Mouse (Mus musculus): Measurements from ENCODE around the gene Defb35. TPM values are rescaled to one million over a fixed set of nuclear protein-coding genes. Genes with fewer than 3 reads are reported as not detected.

The Defb35 gene
- not detected for polyA plus RNA-seq (2015; fragmentation: Illumina TruSeq; extraction: RNeasy Lipid Tissue Mini Kit (QIAGEN cat#74804); ENCODE audit: insufficient read depth, low read depth, low replicate concordance)

DNA sequence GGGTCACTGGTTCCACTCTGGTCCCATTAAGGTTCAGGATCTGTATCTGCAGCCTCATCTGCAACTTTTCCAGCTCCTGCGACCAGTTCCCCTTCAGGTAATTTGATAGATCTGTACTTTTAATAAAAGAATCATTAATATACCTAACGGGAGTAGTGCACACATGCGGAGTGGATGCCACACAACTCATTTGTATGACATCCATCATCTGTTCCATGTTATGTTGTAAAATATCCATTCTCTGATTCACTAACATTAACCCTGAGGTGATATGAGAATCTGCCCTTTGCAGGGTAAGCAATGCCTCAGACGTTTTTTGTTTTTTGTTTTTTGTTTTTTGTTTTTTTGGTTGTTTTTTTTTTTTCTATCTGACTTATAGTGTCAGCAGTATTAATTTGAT lies at the start of gene Defb35:
TSS of gene Defb35 (plus strand) at position 301 of the 400 bp plus-strand sequence.

DNA sequence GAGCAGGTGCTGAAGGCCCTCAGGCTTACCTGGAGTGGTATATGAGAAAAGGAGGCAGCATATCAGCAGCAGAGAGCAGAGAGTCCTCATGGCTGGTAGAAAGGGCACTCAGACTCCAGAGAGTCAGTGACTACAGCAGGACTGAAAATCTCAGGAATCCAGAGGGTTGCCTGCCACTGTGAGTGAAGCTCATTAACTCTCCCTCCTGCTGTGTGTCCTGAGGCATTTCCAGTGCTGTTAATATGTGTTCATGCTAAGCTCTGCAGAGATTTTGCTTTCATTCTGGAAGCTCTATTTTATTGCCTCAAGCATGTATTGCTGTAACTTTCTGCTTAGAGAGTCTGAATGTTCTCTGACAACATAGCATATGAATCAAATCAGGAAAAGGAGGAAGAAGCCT lies 31.9 kb upstream of the Defb35 start, which contains the start of gene Defb11:
TSS of gene Defb11 (minus strand) at position 123 of the 400 bp plus-strand sequence.

DNA sequence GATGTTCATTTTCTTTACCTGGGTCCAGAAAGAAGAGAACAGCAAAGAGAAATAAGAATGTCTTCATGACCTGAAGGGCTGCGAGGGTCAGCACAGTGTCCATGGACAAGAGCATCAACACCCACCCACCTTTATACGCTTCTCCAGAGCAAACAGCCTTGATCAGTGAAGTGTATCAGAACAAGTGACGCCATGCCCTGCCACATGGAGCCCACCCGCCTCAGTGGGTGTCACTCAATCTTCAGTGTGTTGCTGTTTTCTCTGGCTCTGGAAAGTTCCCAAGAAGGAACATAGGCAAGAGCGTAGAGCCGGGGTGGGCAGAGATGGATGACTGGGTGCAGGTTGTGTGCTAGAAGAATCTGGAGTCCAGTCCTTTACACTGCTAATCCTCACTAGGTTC lies 5.5 kb upstream of the Defb35 start, which contains the start of gene Defb15:
TSS of gene Defb15 (minus strand) at position 101 of the 400 bp plus-strand sequence.

DNA sequence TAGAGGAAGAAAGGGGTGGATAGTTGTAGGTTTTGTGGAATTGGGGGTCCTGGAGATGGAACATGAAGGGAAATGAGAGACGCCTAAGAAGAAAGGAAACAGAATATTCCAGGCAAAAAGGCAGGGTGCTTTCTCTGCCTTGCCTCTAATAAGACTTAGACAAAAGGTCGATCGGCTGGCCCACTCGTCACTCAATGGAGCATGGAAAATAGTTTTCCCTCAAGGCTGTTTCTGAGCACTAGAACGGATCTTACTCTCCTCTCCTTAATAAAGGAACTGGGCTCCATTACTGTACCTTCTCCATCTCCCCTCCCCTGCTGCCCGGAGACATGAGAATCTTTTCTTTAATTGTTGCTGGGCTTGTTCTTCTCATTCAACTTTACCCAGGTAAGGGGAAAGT lies 8.3 kb downstream of the Defb35 start, which contains the start of gene Defb13:
TSS of gene Defb13 (plus strand) at position 301 of the 400 bp plus-strand sequence.

DNA sequence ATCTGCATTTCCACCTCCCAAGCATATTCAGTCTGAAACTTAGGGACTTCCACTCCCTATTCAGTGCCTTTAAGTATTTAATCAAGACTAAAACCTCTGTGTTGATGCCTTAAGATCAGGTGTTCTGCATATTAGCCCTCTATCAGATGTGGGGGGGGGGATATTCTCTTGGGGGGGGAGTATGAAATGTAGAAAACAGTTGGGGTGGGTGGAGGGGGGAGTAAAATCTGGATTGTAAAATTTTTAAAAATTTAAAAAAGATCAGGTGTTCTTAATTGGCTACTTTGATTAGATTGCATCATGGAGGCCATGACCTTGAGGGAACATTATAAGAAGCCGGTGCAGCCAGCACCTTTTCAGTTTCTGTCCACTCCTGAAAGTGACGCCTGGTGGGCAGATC lies 20.3 kb downstream of the Defb35 start, which contains the start of gene Fam90a1a:
TSS of gene Fam90a1a (plus strand) at position 301 of the 400 bp plus-strand sequence.

DNA sequence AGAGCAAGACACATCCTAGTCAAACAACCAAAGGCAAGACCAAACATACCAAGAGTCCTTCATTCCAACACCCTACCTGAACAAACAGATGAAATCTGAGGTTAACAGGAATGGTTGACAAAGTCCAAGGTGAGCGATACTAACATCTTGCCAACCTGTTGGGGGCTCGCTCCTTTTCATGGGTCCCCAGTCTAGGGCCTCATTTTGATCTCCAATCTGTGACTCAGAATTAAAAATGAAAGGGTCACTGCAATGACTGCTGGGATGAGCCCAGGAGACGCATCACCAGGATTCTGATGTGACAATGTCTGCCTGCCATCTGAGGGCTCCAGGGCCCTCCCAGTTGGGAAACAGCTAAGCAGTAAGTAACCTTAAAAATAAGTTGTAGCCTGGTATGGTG lies 31.3 kb downstream of the Defb35 start, which contains the start of gene Ccdc70:
TSS of gene Ccdc70 (plus strand) at position 301 of the 400 bp plus-strand sequence.

Other genes starting within 250 kb of the Defb35 start
- gene AY761184, start 234.7 kb upstream of the Defb35 start, polyA plus RNA-seq (2015; fragmentation: Illumina TruSeq; extraction: RNeasy Lipid Tissue Mini Kit (QIAGEN cat#74804); ENCODE audit: insufficient read depth, low read depth, low replicate concordance) = not detected
- gene Defa24, start 203.9 kb upstream of the Defb35 start, polyA plus RNA-seq (2015; fragmentation: Illumina TruSeq; extraction: RNeasy Lipid Tissue Mini Kit (QIAGEN cat#74804); ENCODE audit: insufficient read depth, low read depth, low replicate concordance) = not detected
- not detected for gene Defb50, start 114.8 kb upstream of the Defb35 start, polyA plus RNA-seq (2015; fragmentation: Illumina TruSeq; extraction: RNeasy Lipid Tissue Mini Kit (QIAGEN cat#74804); ENCODE audit: insufficient read depth, low read depth, low replicate concordance)
- gene Defb2, start 98.4 kb upstream of the Defb35 start, polyA plus RNA-seq (2015; fragmentation: Illumina TruSeq; extraction: RNeasy Lipid Tissue Mini Kit (QIAGEN cat#74804); ENCODE audit: insufficient read depth, low read depth, low replicate concordance) = not detected
- not detected for gene Defb10, start 79.5 kb upstream of the Defb35 start, polyA plus RNA-seq (2015; fragmentation: Illumina TruSeq; extraction: RNeasy Lipid Tissue Mini Kit (QIAGEN cat#74804); ENCODE audit: insufficient read depth, low read depth, low replicate concordance)
- gene Defb9, start 52.9 kb upstream of the Defb35 start, polyA plus RNA-seq (2015; fragmentation: Illumina TruSeq; extraction: RNeasy Lipid Tissue Mini Kit (QIAGEN cat#74804); ENCODE audit: insufficient read depth, low read depth, low replicate concordance) = not detected
- not detected for gene Defb11, start 31.9 kb upstream of the Defb35 start, polyA plus RNA-seq (2015; fragmentation: Illumina TruSeq; extraction: RNeasy Lipid Tissue Mini Kit (QIAGEN cat#74804); ENCODE audit: insufficient read depth, low read depth, low replicate concordance)
- not detected for gene Defb15, start 5.6 kb upstream of the Defb35 start, polyA plus RNA-seq (2015; fragmentation: Illumina TruSeq; extraction: RNeasy Lipid Tissue Mini Kit (QIAGEN cat#74804); ENCODE audit: insufficient read depth, low read depth, low replicate concordance)
- gene Defb13, start 8.4 kb downstream of the Defb35 start, polyA plus RNA-seq (2015; fragmentation: Illumina TruSeq; extraction: RNeasy Lipid Tissue Mini Kit (QIAGEN cat#74804); ENCODE audit: insufficient read depth, low read depth, low replicate concordance) = not detected
- gene Fam90a1a, start 20.4 kb downstream of the Defb35 start, polyA plus RNA-seq (2015; fragmentation: Illumina TruSeq; extraction: RNeasy Lipid Tissue Mini Kit (QIAGEN cat#74804); ENCODE audit: insufficient read depth, low read depth, low replicate concordance) = not detected
- gene Ccdc70, start 31.4 kb downstream of the Defb35 start, polyA plus RNA-seq (2015; fragmentation: Illumina TruSeq; extraction: RNeasy Lipid Tissue Mini Kit (QIAGEN cat#74804); ENCODE audit: insufficient read depth, low read depth, low replicate concordance) = not detected
- gene Atp7b, start 122.0 kb downstream of the Defb35 start, polyA plus RNA-seq (2015; fragmentation: Illumina TruSeq; extraction: RNeasy Lipid Tissue Mini Kit (QIAGEN cat#74804); ENCODE audit: insufficient read depth, low read depth, low replicate concordance) = 0.17 TPM
- gene Alg11, start 122.4 kb downstream of the Defb35 start, polyA plus RNA-seq (2015; fragmentation: Illumina TruSeq; extraction: RNeasy Lipid Tissue Mini Kit (QIAGEN cat#74804); ENCODE audit: insufficient read depth, low read depth, low replicate concordance) = 2.9 TPM
- gene Nek5, start 186.7 kb downstream of the Defb35 start, polyA plus RNA-seq (2015; fragmentation: Illumina TruSeq; extraction: RNeasy Lipid Tissue Mini Kit (QIAGEN cat#74804); ENCODE audit: insufficient read depth, low read depth, low replicate concordance) = not detected
- 2.4 TPM for gene Nek3, start 228.1 kb downstream of the Defb35 start, polyA plus RNA-seq (2015; fragmentation: Illumina TruSeq; extraction: RNeasy Lipid Tissue Mini Kit (QIAGEN cat#74804); ENCODE audit: insufficient read depth, low read depth, low replicate concordance)
- not detected for gene Ckap2, start 247.5 kb downstream of the Defb35 start, polyA plus RNA-seq (2015; fragmentation: Illumina TruSeq; extraction: RNeasy Lipid Tissue Mini Kit (QIAGEN cat#74804); ENCODE audit: insufficient read depth, low read depth, low replicate concordance)

Measured in pancreas, adult 10 weeks (tissue).